Mouse (Mus musculus): ENCODE results near the gene Ctrb1.
A peak's percentile ranks its signal among the peaks of the same experiment; 100 is the strongest.
"Not testable (repeated sequence)": the region's sequence is repeated elsewhere in the genome, so short reads cannot be mapped to it uniquely, and the experiment has no call there.

Ctrb1 gene

DNA sequence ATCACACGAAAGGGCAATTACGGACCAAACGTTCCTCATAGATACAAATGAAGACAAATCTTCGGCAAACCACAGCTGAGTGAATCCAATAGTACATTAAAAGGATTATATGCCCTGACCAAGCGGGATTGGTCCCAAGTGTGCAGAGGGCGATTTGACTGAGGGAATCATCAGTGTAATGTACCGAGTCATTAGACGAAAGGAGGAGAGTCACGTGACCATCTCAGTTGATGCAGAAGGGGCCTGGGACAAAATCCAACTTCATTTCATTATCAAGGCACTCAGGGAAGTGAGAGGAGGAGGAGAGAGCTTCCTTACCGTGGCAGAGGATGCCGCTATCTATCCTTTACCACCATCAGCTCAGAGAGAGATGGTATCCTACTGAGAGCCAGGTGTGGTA is 9.7 kb downstream of the Ctrb1 start:
- DNase-seq (ENCODE audit: low spot score in 2 of 2) = no peak

DNA sequence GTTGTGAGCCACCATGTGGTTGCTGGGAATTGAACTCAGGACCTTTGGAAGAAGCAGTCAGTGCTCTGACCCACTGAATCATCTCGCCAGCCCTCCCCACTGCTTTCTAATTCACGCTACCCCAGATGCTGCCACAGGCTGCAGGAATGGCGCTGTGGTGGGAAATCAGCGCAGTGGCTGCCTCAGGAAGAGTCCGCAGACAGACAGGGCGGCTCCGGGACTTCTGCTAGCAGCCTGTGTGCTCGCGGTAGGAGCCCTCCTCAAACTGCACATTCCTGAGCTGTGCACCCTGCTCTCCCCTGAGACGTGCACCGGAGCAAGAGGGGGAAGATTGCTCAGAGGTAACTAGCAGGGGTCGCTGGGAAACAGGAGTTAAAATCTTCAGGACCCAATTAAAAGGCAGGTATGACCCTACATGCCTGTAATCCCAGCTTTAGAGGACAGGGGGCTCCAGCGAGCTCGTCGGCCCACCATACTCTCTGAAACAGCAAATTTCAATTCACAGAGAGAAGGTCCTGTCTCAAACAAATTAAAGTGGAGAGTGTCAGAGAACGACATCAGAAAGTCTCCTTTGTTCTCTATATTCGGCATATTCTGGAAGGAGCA is 10.3 kb downstream of the Ctrb1 start:
- no peak for DNase-seq (ENCODE audit: low spot score in 2 of 2)

DNA sequence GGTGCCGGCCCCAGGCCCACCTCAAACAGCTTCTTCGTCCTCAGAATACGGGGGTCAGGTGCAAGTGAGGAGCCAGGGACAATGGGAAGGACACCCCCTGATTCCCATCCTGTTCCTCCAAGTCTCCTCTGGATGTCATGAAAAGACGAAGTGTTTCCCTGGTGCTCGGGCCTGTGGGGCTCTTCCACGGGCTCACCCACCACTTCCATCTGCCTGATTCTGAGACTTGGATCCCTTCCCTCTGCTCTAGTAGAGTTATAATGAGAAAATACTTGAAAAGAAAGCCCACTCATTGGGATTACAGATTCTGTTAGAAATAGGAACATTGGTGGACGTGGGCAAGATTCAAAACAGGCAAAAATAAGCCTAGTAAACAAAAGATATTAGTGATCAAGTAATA is 12.0 kb downstream of the Ctrb1 start:
- no peak for DNase-seq (ENCODE audit: low spot score in 2 of 2)

DNA sequence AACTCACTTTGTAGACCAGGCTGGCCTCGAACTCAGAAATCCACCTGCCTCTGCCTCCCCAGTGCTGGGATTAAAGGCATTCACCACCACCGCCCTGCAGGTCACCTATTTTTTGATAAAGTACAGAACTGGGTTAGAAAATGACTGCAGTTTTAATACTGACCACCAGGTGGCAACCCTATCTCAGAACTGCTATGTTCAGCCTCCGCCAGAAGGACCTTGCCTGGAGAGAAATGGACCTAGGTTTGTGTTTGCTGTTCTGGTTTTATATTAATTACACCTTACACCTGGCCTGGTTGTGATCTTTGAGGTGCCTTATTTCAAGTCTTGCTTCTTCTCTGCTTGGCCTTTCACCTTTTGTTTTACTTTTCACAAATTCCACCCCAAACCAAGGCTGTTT is 12.7 kb downstream of the Ctrb1 start:
- DNase-seq (ENCODE audit: low spot score in 2 of 2) = peak in 1 of 2 experiments; percentile 40

DNA sequence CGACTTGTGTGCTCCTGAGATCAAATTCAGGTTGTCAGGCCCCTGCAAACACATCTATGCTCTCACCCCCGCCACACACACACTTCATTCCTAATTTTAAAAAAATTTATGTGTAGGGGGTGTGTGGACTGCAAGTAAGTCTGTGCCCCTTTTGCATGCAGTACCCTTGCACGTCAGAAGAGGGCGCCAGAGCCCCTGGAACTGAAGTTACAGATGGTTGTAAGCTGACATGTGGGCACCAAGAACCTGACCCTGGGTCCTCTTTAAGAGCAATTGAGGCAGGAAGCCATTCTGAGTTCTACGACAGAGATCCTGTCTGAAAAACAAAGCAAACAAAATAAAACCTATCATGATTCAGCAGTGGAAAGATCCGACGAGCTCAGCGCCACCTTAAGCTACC is 14.6 kb downstream of the Ctrb1 start:
- no peak for DNase-seq (ENCODE audit: low spot score in 2 of 2)

DNA sequence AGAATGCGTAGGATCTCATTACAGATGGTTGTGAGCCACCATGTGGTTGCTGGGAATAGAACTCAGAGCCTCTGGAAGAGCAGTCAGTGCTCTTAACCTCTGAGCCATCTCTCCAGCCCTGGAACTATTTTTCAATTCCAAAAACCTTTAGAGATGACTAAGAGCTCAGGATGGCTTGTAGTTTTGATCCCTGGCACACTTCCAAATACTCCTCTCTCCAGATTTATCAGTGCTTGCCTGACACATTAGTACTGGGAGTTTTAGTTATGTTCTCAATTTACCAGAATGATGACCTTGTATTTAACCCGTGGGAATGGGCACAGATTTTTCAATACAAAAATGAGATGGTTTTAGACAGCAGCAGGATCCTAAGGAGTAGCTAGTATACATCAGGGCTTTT is 24.1 kb downstream of the Ctrb1 start:
- DNase-seq (ENCODE audit: low spot score in 2 of 2) = no peak

DNA sequence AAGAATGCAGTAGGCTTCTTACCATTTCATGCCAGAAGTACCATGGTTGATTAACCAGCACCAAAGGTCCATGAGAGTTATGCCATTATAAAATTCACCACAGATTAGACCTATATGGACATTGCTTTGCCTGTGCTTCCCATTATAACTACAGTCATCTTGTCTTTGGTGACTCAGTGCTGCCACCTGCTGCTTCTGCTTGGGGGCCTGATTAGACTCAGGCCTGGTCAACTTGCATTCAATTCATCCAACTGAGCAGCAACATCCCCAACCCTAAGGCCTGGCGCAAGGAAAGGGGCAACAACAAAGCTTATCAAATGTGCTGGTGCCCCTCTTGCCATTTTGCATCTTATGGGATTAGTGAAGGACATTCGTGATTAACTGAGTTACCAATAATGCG is 28.3 kb downstream of the Ctrb1 start:
- DNase-seq (ENCODE audit: low spot score in 2 of 2) = peak; percentile 36 to 57

DNA sequence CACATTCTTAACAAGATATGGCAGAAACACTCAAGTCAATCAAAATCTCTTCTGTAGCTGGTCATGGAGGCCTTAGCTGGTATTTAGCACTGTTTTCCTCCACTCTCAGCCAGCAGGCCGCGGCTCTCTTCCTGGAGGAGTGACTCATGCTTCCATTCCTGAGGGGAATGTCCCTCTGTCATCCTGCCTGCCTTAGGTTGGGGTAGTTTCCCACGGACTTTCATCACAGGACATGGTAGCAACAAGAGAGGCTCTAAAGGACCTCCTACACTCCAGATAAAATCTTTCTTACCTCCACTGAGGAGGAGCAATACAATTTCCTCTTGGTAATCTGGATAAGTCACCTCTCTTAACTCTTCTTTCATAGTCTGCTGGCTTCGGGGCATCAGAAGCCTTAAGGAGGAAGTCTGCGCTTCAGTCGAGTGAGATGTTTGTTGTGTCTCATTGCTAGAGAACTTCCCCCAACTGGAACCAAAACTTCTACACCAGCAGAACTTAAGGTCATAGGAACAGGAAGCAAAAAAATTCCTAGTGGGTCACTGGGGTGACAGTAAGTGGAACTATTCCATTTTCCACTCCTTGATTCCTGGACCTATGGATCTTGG is 31.9 kb downstream of the Ctrb1 start:
- no peak for DNase-seq (ENCODE audit: low spot score in 2 of 2)

DNA sequence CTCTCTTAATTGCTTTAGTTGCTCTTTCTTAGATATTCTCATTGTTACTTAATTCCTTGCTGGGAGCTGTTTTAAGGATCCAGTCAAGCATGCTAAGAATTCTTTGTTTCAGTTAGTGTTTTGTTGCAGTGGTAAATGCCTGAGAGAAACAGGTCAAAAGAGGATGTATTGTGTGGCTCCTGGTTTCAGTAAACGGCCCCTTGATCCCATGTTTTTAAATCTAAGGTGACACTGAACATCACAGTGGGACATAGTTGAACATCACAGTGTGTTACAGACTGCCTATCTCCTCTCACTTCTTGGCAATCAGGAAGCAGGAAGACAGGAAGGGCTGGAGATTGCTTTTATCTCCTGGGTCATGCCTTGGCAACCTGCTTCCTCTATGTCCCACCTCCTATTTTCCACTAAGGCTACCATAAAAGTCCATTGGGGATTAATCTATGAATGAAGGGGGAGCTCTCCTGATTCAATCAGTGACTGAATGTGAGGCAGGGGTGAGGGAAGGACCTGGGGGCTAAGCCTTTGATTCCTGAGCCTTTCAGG is 33.4 kb downstream of the Ctrb1 start:
- no peak for DNase-seq (ENCODE audit: low spot score in 2 of 2)

DNA sequence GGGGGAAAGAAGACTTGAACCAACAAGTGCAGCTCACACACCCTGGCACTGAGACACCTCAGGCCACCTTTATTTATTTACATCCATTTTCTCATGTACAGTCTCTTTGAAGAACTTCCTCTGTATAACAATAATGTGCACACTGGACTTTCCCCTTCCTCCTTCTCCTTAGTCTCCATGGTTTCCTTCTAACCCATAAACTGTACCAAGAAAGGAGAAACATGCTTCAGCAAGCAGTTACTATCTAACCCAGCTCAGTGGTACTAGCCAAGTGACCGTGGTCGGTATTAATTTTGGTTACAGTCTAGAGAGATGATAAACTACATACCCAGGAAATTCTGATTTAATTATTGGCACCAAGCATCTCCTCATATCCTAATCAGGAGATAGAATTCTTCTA is 37.3 kb downstream of the Ctrb1 start:
- DNase-seq (ENCODE audit: low spot score in 2 of 2) = no peak

DNA sequence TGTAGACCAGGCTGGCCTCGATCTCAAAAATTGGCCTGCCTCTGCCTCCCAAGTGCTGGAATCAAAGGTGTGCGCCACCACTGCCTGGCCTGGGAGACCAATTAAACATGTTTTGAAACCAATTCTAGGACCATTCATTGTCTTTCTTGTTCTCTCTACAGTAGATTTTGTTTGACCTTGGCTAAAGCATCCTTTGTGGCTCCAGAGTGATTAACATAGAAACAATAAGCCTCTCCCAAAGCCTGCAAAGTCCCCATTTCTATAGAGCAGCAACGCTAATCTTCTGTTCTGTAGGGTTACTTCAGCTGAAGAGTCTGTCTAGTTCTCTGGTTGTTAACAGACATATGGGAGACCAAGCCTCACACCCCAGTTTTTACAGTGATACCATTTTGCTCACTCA is 40.2 kb downstream of the Ctrb1 start:
- DNase-seq (ENCODE audit: low spot score in 2 of 2) = no peak

DNA sequence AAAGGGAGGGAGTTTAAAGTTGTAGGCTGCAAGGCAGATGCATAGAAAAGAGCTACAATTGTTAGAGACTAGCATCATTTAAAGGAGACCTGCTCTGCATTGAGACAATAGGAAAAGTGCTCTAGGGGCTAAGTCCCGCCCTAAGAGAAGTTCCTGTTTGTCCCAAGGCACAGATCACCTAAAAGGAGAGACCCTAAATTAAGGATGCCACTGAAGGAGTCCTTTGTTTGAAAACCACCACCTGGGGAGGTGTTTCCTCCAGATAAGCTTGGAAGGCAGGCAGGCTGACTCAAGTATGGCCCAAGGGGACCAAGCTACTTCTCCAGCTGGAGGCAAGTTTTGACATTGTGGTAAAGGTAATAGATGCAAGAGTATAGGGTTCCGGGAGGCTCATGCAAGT is 42.0 kb downstream of the Ctrb1 start:
- DNase-seq (ENCODE audit: low spot score in 2 of 2) = no peak

DNA sequence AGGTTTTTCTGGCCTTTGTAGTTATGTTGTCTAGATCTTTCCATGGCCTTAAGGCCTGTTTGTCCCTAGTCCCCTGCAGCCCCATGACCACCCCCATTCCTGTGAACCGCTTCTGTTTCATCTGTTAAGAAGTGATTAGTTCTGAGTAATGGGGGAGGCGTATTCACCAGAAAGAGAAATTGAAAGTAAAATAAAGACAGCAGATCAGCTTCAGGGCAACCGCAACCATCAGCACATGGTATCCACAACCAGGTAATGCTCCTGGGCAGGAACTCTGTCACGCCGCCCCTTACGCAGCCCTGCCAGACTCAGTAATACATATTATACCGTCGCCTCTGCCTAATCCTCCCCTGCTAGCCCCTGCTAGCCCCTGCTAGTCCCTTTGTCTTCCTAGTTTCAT is 45.1 kb downstream of the Ctrb1 start:
- no peak for DNase-seq (ENCODE audit: low spot score in 2 of 2)

DNA sequence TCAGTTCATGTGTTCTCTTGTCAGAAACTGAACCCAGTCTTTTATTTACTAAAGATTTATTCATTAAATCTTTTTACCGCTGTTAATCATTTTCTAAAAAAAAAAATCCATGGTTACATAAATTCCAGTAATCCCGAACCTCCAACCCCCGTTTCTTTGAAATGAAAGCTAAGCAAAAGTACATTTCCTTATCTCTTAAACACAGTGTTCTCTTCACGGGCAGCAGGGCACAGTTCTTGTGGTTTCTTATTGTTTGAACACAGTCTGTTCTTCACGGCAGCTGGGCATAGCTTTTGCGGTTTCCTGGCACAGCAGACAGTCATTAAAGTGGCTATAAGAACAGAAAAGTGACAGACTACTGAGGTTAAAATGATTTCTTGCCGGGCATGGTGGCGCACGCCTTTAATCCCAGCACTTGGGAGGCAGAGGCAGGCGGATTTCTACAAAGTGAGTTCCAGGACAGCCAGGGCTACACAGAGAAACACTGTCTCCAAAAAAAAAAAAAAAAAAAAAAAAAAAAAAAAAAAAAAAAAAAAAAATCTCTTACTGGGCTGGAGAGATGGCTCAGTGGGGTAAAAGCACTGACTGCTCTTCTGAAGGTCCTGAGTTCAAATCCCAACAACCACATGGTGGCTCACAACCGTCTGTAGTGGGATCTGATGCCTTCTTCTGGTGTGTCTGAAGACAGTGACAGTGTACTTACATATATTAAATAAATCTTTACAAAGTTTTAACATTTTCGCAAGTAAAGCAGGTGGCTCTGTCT is 46.3 kb downstream of the Ctrb1 start:
- not testable (repeated sequence) for DNase-seq (ENCODE audit: low spot score in 2 of 2)

DNA sequence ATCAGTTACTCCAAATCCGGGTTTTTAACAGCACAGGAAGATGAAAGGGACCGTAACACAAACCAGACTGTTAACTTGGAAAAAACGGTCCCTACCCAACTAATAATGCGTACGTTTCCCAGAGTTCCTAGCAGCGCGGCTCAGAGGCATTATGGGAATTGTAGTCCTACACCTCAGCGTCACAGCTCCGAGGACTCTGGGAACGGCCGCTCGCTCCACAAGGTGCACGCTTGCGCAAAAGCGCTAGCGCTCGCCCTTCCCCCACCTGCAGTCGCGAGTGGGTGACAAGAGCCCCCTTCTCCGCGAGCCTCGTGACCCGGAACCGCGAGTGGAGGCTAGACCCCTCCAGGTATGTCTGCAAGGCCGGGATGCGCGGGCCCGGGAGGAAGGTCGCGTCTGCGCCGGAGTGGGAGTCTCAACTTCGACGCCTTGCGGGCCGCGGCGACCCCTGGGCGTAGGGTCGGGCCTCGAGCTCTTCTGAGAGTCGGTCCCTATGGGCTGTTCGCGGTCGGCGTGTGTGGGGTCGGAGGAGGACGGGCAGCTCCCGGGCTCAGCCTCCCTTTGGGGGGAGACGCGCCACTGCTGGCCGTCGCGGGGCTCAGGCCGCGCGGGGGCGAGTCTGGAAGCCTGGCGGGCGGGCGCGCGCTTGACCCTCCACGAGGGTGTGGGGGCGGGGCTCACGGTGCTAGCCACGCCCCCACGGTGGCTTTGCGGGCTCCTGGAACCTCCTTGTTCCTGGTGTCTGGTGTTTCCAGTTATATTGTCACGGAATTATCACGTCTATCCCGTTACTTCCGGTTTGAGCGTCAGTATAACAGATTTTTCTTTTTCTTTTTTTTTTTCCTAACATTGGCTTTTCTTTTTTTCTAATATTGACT is 47.3 kb downstream of the Ctrb1 start, which contains the start of gene Zfp1:
TSS of gene Zfp1 (plus strand) at position 138 of the 878 bp plus-strand sequence.
- DNase-seq (ENCODE audit: low spot score in 2 of 2) = peak; percentile 91 to 95

DNA sequence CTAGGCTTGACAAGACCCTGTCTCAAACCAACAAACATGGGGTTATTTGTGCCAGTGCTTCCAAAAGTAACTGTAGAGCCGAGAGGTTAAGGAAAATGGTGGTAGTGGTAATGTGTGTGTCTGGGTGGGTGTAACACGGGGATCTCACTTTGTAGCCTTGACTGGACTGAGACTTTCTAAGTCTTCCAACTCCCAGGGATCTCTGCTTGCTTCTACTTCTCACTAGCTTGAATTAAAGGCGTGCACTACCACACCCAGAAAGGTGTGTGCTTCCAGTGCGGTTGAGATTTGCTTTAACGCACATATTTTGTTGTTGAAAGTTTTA is 47.9 kb downstream of the Ctrb1 start:
- DNase-seq (ENCODE audit: low spot score in 2 of 2) = no peak

DNA sequence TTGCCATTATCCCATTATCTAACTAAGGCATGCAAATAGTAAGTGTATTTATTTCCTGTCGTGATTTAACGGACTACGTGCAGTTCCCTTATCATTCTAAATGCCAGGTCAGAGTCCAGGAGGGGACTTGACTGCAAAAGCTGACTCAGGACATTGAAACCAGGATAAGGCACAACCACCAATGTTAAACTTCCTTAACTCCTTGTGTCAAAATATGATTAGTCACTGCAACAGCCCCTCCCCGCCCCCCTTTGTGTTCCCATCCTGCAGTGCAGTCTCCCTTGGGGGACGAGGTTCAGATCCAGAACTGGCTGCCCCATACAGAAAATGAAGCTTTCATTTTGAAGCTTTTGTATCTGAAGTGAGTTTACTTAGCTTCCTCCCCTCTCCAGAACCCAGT is 48.3 kb downstream of the Ctrb1 start:
- DNase-seq (ENCODE audit: low spot score in 2 of 2) = no peak

DNA sequence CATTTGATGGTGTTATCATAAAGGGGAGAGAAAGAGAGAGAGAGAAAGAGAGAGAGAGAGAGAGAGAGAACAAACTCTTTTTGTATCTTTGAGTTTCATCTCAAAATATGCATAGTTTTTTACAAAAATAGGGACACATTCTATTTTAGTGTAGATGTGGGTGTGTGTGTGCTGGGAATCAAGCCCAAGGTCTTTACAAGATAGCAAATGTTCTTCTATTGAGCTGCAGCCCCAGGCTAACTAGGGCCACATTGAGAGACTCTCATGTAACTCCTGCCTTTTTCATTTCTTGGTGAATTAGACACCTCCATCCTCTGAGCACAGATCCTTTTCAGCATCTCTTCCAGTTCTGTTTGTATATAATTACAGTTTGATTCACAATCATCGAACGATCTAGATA is 49.7 kb downstream of the Ctrb1 start:
- no peak for DNase-seq (ENCODE audit: low spot score in 2 of 2)

DNA sequence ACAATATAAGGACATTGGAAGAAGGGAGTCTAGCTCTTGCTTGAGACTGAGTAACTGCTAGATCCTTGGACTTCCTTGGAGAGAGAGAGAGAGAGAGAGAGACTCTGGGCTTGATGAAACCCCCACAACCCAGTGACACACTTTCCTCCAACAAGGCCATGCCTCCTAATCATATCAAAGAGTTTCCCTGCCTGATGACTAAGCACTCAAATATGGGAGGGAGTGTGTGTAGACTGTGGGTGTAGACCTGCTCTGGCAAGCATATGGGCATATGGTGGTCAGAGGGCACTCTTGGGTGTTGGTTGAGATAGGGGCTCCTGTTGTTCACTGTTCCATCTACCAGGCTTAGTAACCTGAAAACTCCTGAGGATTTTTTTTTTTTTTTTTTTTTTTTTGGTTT is 52.7 kb downstream of the Ctrb1 start:
- no peak for DNase-seq (ENCODE audit: low spot score in 2 of 2)

Data from frontal cortex, postnatal 10 days (tissue).